Mouse (Mus musculus) granulocyte monocyte progenitor cell, adult 5-6 weeks (primary cell): ENCODE measurements at regions not wholly inside any gene's neighbourhood (a gene's known extent, or its start where the extent isn't known, plus 50 kb on each side); places are given as distances from the start of the nearest gene placed in this dataset.

ENCODE experiments used
- ATAC-seq: replicated peaks from 2 replicates; pipeline ENCODE4 v1.8.0; 2016; ENCODE audit warnings: mild to moderate bottlenecking, moderate TSS enrichment, inconsistent platforms; ENCODE audit not compliant: poor library complexity, severe bottlenecking

- ATAC-seq, result no peak; the same call in 1 of the 2 replicates
These were observed 153.8 kb upstream of the Cypt12 start for GRCm38 (mm10) chr3:17794251-17795061.

- ATAC-seq, result no peak
These were observed 152.6 kb upstream of the Cypt12 start for GRCm38 (mm10) chr3:17795271-17796260.

- ATAC-seq, result no peak
These were observed 151.4 kb upstream of the Cypt12 start for GRCm38 (mm10) chr3:17796766-17797165.

DNA sequence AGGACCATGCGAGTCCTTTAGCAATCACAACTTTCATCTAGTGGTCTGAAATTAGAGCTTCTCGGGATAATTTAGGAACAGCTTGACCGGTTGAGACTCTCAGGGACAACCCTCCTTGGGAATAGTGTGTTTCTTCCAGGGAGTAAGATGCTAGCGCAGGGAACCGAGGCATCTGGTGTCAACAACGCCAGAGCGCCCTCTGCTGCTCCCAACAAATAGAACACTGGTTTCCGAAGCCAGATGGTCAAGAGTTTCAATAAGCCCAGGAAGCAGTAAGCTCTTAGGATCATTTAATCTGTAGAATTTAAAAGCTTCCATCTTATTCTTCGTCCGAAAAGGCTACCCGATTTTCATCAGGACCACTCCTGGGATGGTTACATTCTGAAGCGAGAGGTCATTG lies 149.8 kb upstream of the Cypt12 start:
- no peak for ATAC-seq

- no peak for ATAC-seq
These were observed 149.1 kb upstream of the Cypt12 start for GRCm38 (mm10) chr3:17799120-17799519.

- ATAC-seq, result no peak
These were observed 147.4 kb upstream of the Cypt12 start for GRCm38 (mm10) chr3:17800810-17801209.

- no peak for ATAC-seq
These were observed 146.7 kb upstream of the Cypt12 start for GRCm38 (mm10) chr3:17801479-17801878.

DNA sequence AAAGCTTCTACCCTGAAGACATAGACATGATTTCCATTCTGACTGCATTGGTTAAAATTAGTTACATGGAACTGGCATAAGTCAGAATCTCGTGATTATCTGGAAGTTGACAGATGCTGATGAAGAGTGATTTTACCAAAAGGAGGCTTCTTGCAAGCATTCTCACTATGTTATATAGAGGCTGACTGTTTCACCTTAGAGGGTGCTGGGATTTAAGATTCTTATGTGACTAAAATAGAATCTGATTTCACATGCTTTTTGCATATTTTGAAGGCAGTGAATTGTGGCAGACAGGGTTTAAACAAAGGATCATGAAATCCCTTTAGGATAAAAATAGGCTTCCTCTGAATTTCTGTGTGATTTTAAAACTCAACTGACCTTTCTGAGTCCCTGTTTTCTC lies 143.0 kb upstream of the Cypt12 start:
- no peak for ATAC-seq

DNA sequence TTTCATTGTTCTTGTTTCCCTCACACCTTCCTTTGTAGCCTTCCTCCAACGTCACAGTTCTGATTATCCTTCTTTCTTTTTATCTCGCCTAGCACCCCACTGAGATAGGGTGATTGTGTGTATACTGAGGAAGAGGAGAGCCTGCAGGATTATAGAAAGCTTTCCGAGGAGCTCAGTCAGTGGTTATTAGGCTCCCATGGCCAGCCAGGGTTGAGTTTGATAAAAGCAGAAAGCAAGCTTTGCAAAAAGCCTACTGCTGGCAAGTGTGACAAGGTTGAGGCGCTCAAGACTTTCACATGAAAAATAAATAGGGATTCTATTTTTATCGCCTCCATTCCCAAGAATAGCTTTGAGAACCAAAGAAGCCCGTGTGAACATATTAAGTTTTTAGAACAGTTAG lies 136.9 kb upstream of the Cypt12 start:
- ATAC-seq, result no peak

DNA sequence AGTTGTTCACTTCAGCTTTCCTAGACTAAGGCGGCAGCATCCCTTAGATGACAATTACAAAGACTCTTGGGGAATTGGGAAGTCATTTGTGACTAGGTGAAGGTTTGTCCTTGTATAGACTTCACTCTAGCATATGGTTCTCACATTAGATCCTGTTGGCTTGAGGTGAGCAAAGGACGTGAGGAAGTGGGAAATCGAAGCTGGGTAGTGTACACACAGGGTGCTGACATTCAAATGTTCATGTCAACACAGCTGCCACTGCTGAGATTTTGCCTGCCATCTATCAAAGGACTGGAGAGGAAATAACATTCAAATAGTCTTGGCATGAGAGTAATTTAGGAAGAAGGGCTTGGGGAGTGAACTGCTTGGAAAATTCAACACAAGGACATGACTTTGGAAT lies 124.0 kb upstream of the Cypt12 start:
- no peak for ATAC-seq

- ATAC-seq, result no peak
These were observed 123.5 kb upstream of the Cypt12 start for GRCm38 (mm10) chr3:17824662-17825061.

DNA sequence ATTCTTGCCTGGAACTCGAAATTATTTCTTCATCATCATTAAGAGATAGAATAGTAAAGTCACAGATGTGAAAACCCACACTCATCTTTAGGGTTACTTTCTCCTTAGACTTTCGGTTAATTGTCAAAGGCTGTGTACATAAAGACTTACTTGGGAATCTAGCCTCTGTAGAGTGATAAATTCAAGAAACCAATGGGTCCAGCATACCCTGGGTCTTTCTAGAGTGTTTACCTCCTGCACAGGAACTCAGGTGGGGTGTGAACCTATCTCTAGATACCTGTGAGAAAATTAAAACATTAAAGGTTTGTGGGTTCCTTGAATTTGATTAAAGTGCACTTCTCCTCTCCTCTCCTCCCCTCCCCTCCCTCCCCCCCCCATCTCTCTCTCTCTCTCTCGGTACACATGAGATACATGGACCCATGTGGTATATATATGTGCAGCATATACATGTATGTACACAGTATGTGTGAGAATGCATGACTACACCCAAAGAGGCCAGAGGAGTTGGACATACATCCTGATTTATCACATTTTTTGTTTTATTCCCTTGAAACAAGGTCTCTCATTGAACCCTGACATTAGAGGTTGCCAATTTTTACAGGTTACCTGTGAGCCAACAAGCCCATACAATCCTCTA lies 122.8 kb upstream of the Cypt12 start:
- no peak for ATAC-seq

DNA sequence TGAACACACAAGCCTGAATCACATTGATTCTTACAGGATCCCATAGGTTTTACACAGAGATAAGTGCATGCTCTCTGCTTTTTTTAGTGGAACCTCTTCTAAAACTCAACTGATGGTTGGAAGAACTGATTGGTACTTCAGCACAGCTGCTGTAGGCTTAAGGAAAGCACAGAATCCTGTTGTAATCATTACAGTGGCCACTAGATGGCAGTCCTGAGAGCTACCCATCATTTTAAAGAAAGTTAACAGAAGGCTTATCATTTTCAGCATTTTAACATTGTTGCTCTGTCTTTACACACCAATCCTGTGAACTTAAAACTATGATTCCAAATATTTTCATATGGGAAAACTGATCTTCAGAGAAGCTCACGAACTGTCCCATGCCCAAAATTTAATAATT lies 113.5 kb upstream of the Cypt12 start:
- peak; percentile 69; the same call in 1 of the 2 replicates for ATAC-seq

- ATAC-seq, result no peak
These were observed 100.6 kb upstream of the Cypt12 start for GRCm38 (mm10) chr3:17847609-17848008.

- ATAC-seq, result peak; percentile 63
These were observed 100.0 kb upstream of the Cypt12 start for GRCm38 (mm10) chr3:17848181-17848580.

GRCm38 (mm10) chr3:17862367-17862766 lies 85.8 kb upstream of the Cypt12 start:
- no peak for ATAC-seq

DNA sequence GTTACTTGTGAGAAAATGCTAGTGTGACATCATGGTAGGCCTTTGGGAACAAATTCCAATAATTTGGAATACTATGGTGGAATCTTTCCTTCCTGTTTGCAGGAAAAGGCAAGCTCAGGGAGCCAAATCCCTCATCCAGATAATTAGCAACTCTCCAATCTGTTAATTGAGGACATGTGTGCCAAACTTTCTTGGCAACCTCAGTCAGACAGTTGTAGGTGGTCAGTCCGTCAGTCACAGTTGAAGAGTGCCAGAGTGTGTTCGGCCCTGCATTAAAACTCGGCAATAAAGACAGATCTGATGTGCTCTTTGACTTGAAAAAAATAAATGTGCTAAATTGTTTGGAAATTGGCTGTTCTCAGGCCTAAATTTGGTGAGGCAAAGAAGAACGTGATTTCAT lies 83.1 kb upstream of the Cypt12 start:
- no peak for ATAC-seq

GRCm38 (mm10) chr3:17870895-17871482 lies 77.2 kb upstream of the Cypt12 start:
- ATAC-seq, result peak; percentile 59; the same call in 1 of the 2 replicates

DNA sequence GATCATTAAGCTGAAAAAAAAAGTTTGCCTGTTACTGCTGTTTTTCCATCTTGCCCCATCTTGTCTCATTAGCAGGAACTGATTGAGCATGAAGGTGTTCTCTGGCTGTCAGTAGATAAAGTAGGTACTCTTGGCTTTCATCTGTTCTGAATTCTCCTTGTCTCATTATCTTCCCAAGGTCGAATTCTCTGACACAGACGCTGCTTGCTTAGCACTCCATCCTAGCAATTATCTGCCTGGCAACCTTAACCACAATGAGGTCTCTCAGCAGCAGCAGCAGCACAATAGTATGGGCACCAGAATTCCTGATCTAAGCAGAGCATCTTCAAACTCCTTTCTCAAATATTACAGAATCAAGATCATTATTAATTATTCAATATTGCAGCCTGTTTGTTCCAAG lies 52.3 kb upstream of the Cypt12 start:
- ATAC-seq, result no peak

DNA sequence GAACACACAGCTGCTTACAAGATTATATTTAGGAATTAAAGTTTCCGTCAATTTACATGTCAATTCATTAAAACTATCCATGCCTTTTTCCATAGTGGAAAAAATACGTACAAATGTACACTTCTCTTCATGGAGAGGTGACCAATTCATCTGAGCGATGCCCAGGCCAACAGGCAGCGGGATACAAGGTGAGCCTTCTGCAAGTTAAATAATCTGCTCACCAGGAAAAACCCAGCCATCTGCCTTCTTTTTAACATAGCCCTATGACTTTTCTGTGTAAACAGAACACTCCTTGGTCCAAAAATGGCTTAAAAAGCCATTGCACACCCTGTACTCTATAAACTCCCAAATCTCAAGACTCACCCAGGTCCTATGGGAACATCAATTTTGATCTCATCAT lies 51.5 kb upstream of the Cypt12 start:
- ATAC-seq, result no peak
